Mouse (Mus musculus) heart, postnatal 0 days (tissue): Measurements from ENCODE around the gene Cacna1e. TPM values are rescaled to one million over a fixed set of nuclear protein-coding genes. Genes with fewer than 3 reads are reported as not detected.

Source experiments
- ATAC-seq: fragments of 200-750 bp; cut with Nextera tagmentation; 2 replicates; pipeline ENCODE4 v1.8.0; 2017; ENCODE audit warnings: low read depth, moderate number of reproducible peaks, moderate library complexity; ENCODE audit not compliant: insufficient read depth
- DNase-seq: peaks from one replicate; pipeline ENCODE4 v3.0.0-alpha.2; 2016; ENCODE audit warnings: low spot score
- H3K27ac ChIP-seq: fragments of 300-500 bp; sonication (generic); 2 replicates; pipeline ENCODE4 v1.5.1; 2014; ENCODE audit warnings: low read depth, mild to moderate bottlenecking
- H3K27me3 ChIP-seq: fragments of 300-500 bp; sonication (generic); 2 replicates; pipeline ENCODE4 v1.6.1; 2014; ENCODE audit warnings: low read length, mixed read lengths; ENCODE audit not compliant: control insufficient read depth, insufficient read depth
- H3K36me3 ChIP-seq: fragments of 300-500 bp; sonication (generic); replicated peaks from 2 replicates; pipeline ENCODE4 v1.6.1; 2014; ENCODE audit warnings: low read length, mixed read lengths; ENCODE audit not compliant: control insufficient read depth, insufficient read depth
- H3K4me1 ChIP-seq: fragments of 300-500 bp; sonication (generic); 2 replicates; pipeline ENCODE4 v1.6.1; 2014; ENCODE audit warnings: antibody characterized with exemption; ENCODE audit not compliant: control insufficient read depth, insufficient read depth
- H3K4me2 ChIP-seq: fragments of 300-500 bp; sonication (generic); 2 replicates; pipeline ENCODE4 v1.6.1; 2014; ENCODE audit warnings: low read depth, mild to moderate bottlenecking, low read length, moderate library complexity
- H3K4me3 ChIP-seq: fragments of 300-500 bp; sonication (generic); 2 replicates; pipeline ENCODE4 v1.5.1; 2014; ENCODE audit warnings: low read depth, low read length
- H3K9ac ChIP-seq: fragments of 300-500 bp; sonication (generic); replicated peaks from 2 replicates; pipeline ENCODE4 v1.6.1; 2014; ENCODE audit warnings: low read depth, low read length, mixed read lengths
- H3K9me3 ChIP-seq: fragments of 300-500 bp; sonication (generic); replicated peaks from 2 replicates; pipeline ENCODE4 v1.6.1; 2016; ENCODE audit warnings: low read length; ENCODE audit not compliant: control insufficient read depth
- CTCF ChIP-seq: IDR thresholded peaks from 2 replicates; pipeline ENCODE4 v1.5.1; 2016; ENCODE audit warnings: antibody characterized with exemption, control low read depth, low read depth
- EP300 ChIP-seq: IDR thresholded peaks from 2 replicates; pipeline ENCODE4 v1.6.1; 2016; ENCODE audit warnings: antibody characterized with exemption, low read depth
- WGBS: fragments of 180-500 bp; shearing (Covaris S2); extraction: QIAGEN DNeasy Blood & Tissue Kit; methylation state at CpG from one replicate; pipeline ENCODE4 v1.1.7; 2014; 5-methylcytosine and 5-hydroxymethylcytosine counted together
- polyA plus RNA-seq: library from polyadenylated mRNA; unstranded; fragments of >200 nt; fragmentation: Nextera tagmentation; extraction: Ambion mirVana; gene quantifications from 2 replicates; pipeline ENCODE4 v1.2.1, GENCODE M21; 2015
- total RNA-seq: library from RNA; depleted of rRNA; stranded (reverse); fragments of >200 nt; gene quantifications from 2 replicates; pipeline ENCODE4 v1.2.3, GENCODE M21; 2014; ENCODE audit warnings: low replicate concordance

The Cacna1e gene
- total and polyA plus RNA-seq, 2 experiments from 2014 or later, result 0.04 to 0.08 TPM

GRCm38 (mm10) chr1:154511736-154512135 lies 372.6 kb downstream of the Cacna1e start:
- Histone ChIP-seq H3K4me2 (no peak overlapping the region), H3K27ac (no peak overlapping the region), H3K4me3 (no peak overlapping the region), H3K4me1 (no peaks in the 10 kb centered on the region), H3K36me3 (no peaks in the 10 kb centered on the region), H3K27me3 (no peaks in the 10 kb centered on the region), H3K9ac (no peak overlapping the region), H3K9me3 (no peaks in the 10 kb centered on the region)
- no peak for TF ChIP-seq EP300
- no peak for TF ChIP-seq CTCF
- no peak for ATAC-seq
- no peak for DNase-seq

GRCm38 (mm10) chr1:154504005-154504404 lies 380.3 kb downstream of the Cacna1e start:
- H3K9ac ChIP-seq, result no peak overlapping the region
- TF ChIP-seq CTCF (no peak), EP300 (no peak)
- no peak overlapping the region for H3K4me2 ChIP-seq
- H3K9me3 ChIP-seq, result no peaks in the 10 kb centered on the region
- no peaks in the 10 kb centered on the region for H3K4me1 ChIP-seq
- no peaks in the 10 kb centered on the region for H3K27me3 ChIP-seq
- H3K27ac ChIP-seq, result no peak overlapping the region
- H3K36me3 ChIP-seq, result no peaks in the 10 kb centered on the region
- ATAC-seq (no peak), DNase-seq (no peak)
- H3K4me3 ChIP-seq, result no peak overlapping the region
- WGBS, result 68% methylated on average over 4 of the region's 4 CpGs

GRCm38 (mm10) chr1:154500869-154501268 lies 383.4 kb downstream of the Cacna1e start:
- Histone ChIP-seq H3K27me3 (no peaks in the 10 kb centered on the region), H3K4me3 (no peak overlapping the region), H3K4me1 (no peaks in the 10 kb centered on the region), H3K9me3 (no peaks in the 10 kb centered on the region), H3K4me2 (no peak overlapping the region), H3K9ac (no peak overlapping the region), H3K27ac (no peak overlapping the region), H3K36me3 (no peaks in the 10 kb centered on the region)
- WGBS, result 77% methylated on average over 5 of the region's 5 CpGs
- TF ChIP-seq EP300, result no peak
- ATAC-seq (no peak), DNase-seq (no peak)

GRCm38 (mm10) chr1:154500187-154500866 lies 384.0 kb downstream of the Cacna1e start:
- 56% methylated on average over 3 of the region's 3 CpGs for WGBS
- DNase-seq, result no peak
- no peaks in the 10 kb centered on the region for H3K4me1 ChIP-seq
- H3K27me3 ChIP-seq, result no peaks in the 10 kb centered on the region
- H3K36me3 ChIP-seq, result no peaks in the 10 kb centered on the region
- no peak overlapping the region for H3K4me2 ChIP-seq
- H3K9me3 ChIP-seq, result no peaks in the 10 kb centered on the region
- H3K4me3 ChIP-seq, result no peak overlapping the region
- H3K9ac ChIP-seq, result no peak overlapping the region
- TF ChIP-seq CTCF (no peak), EP300 (no peak)
- no peak for ATAC-seq
- no peak overlapping the region for H3K27ac ChIP-seq

- DNase-seq, result no peak
- Histone ChIP-seq H3K27ac (no peak overlapping the region), H3K36me3 (no peaks in the 10 kb centered on the region), H3K27me3 (no peaks in the 10 kb centered on the region), H3K4me1 (no peaks in the 10 kb centered on the region), H3K4me2 (no peak overlapping the region), H3K9me3 (no peaks in the 10 kb centered on the region), H3K4me3 (no peak overlapping the region), H3K9ac (no peak overlapping the region)
- TF ChIP-seq EP300 (no peak), CTCF (no peak)
- no peak for ATAC-seq
- WGBS, result 67% methylated on average over 4 of the region's 4 CpGs
Measured at GRCm38 (mm10) chr1:154498821-154499220, 385.5 kb downstream of the Cacna1e start.

GRCm38 (mm10) chr1:154491071-154491470 lies 393.2 kb downstream of the Cacna1e start:
- no peak for DNase-seq
- no peak for ATAC-seq
- TF ChIP-seq CTCF (no peak), EP300 (no peak)
- H3K4me1 ChIP-seq, result no peaks in the 10 kb centered on the region
- H3K9ac ChIP-seq, result no peak overlapping the region
- no peaks in the 10 kb centered on the region for H3K9me3 ChIP-seq
- H3K27ac ChIP-seq, result no peak overlapping the region
- H3K36me3 ChIP-seq, result no peaks in the 10 kb centered on the region
- H3K27me3 ChIP-seq, result no peaks in the 10 kb centered on the region
- H3K4me3 ChIP-seq, result no peak overlapping the region
- no peak overlapping the region for H3K4me2 ChIP-seq
- WGBS, result 42% methylated on average over 6 of the region's 6 CpGs
